In genomic region chr16:26199125-26199524, GRCm38 (mm10) we compare ENCODE assay signal across 11 mouse cellular contexts.
A peak's percentile ranks its signal among the peaks of the same experiment; 100 is the strongest.
DNase-seq lines count a peak whose midpoint lies in the region; ATAC-seq lines count a peak whose summit lies in the region.
"Had no signal": no experiment of that assay in that cellular context is flagged by ENCODE, and none has a peak within 500 bp of the region (broad histone marks: within the 10 kb centered on the region; RNA-seq: fewer than 3 reads in every experiment).

No protein-coding gene starts in this region.

- H3K27ac ChIP-seq in hindbrain, embryonic 16.5 days (ENCODE audit: low read depth, low read length), result no peak overlapping the region
- H3K27ac ChIP-seq in hindbrain, embryonic 12.5 days, result no peak overlapping the region
- H3K27ac ChIP-seq in midbrain, embryonic 15.5 days, result no peak overlapping the region
- no peak overlapping the region for H3K27ac ChIP-seq in midbrain, embryonic 10.5 days (replicated peaks)
- no peak overlapping the region for H3K27ac ChIP-seq in kidney, embryonic 15.5 days
- H3K27ac ChIP-seq: liver, embryonic 15.5 days had no signal

- 22% methylated on average over 4 of the region's 4 CpGs for WGBS in hindbrain, embryonic 16.5 days
- WGBS in hindbrain, embryonic 12.5 days, result 21% methylated on average over 4 of the region's 4 CpGs
- WGBS in midbrain, embryonic 15.5 days, result 25% methylated on average over 4 of the region's 4 CpGs
- 27% methylated on average over 4 of the region's 4 CpGs for WGBS in midbrain, embryonic 10.5 days
- WGBS in kidney, embryonic 15.5 days, result 14% methylated on average over 4 of the region's 4 CpGs

- H3K4me2 ChIP-seq in hindbrain, embryonic 16.5 days (ENCODE audit: low read length), result no peak overlapping the region
- no peak overlapping the region for H3K4me2 ChIP-seq in hindbrain, embryonic 12.5 days (replicated peaks)
- H3K4me2 ChIP-seq in midbrain, embryonic 15.5 days, result no peak overlapping the region
- H3K4me2 ChIP-seq in kidney, embryonic 15.5 days, result no peak overlapping the region
- H3K4me2 ChIP-seq: liver, embryonic 15.5 days had no signal

- no peaks in the 10 kb centered on the region for H3K36me3 ChIP-seq in hindbrain, embryonic 16.5 days (ENCODE audit: control insufficient read depth, insufficient read depth, low read length)
- H3K36me3 ChIP-seq in hindbrain, embryonic 12.5 days, result no peaks in the 10 kb centered on the region
- no peaks in the 10 kb centered on the region for H3K36me3 ChIP-seq in midbrain, embryonic 15.5 days (replicated peaks)
- H3K36me3 ChIP-seq in midbrain, embryonic 10.5 days, result no peaks in the 10 kb centered on the region
- no peaks in the 10 kb centered on the region for H3K36me3 ChIP-seq in kidney, embryonic 15.5 days
- H3K36me3 ChIP-seq: liver, embryonic 15.5 days had no signal

- H3K4me1 ChIP-seq in hindbrain, embryonic 16.5 days (ENCODE audit: control insufficient read depth, insufficient read depth, low read depth, low read length), result no peaks in the 10 kb centered on the region
- H3K4me1 ChIP-seq in hindbrain, embryonic 12.5 days, result no peaks in the 10 kb centered on the region
- H3K4me1 ChIP-seq in midbrain, embryonic 15.5 days, result no peaks in the 10 kb centered on the region
- no peaks in the 10 kb centered on the region for H3K4me1 ChIP-seq in midbrain, embryonic 10.5 days
- no peaks in the 10 kb centered on the region for H3K4me1 ChIP-seq in kidney, embryonic 15.5 days
- H3K4me1 ChIP-seq: liver, embryonic 15.5 days had no signal

- ATAC-seq in hindbrain, embryonic 16.5 days, result 0 out of 2 replicates have a peak, but pooled peaks have one; percentile 9
- ATAC-seq in hindbrain, embryonic 12.5 days (ENCODE audit: low FRiP score), result no peak
- 0 out of 2 replicates have a peak, but pooled peaks have one; percentile 37 for ATAC-seq in midbrain, embryonic 15.5 days (replicated peaks)
- ATAC-seq in kidney, embryonic 15.5 days (replicated peaks; ENCODE audit: low FRiP score), result no peak

- no peak overlapping the region for H3K9ac ChIP-seq in hindbrain, embryonic 16.5 days (ENCODE audit: low read depth, low read length)
- no peak overlapping the region for H3K9ac ChIP-seq in hindbrain, embryonic 12.5 days
- no peak overlapping the region for H3K9ac ChIP-seq in midbrain, embryonic 15.5 days
- no peak overlapping the region for H3K9ac ChIP-seq in kidney, embryonic 15.5 days
- H3K9ac ChIP-seq: liver, embryonic 15.5 days had no signal

- no peak overlapping the region for H3K4me3 ChIP-seq in hindbrain, embryonic 16.5 days (ENCODE audit: low read length)
- no peak overlapping the region for H3K4me3 ChIP-seq in hindbrain, embryonic 12.5 days
- no peak overlapping the region for H3K4me3 ChIP-seq in midbrain, embryonic 15.5 days
- no peak overlapping the region for H3K4me3 ChIP-seq in midbrain, embryonic 10.5 days
- H3K4me3 ChIP-seq in kidney, embryonic 15.5 days (replicated peaks), result no peak overlapping the region
- H3K4me3 ChIP-seq: liver, embryonic 15.5 days had no signal

- no peaks in the 10 kb centered on the region for H3K9me3 ChIP-seq in hindbrain, embryonic 16.5 days (ENCODE audit: control insufficient read depth, low read length)
- H3K9me3 ChIP-seq in hindbrain, embryonic 12.5 days (replicated peaks), result no peaks in the 10 kb centered on the region
- H3K9me3 ChIP-seq in midbrain, embryonic 15.5 days, result no peaks in the 10 kb centered on the region
- H3K9me3 ChIP-seq in midbrain, embryonic 10.5 days (replicated peaks), result no peaks in the 10 kb centered on the region
- no peaks in the 10 kb centered on the region for H3K9me3 ChIP-seq in kidney, embryonic 15.5 days (replicated peaks)
- H3K9me3 ChIP-seq: liver, embryonic 15.5 days had no signal

- H3K27me3 ChIP-seq in hindbrain, embryonic 16.5 days (replicated peaks; ENCODE audit: control insufficient read depth, insufficient read depth, low read length), result no peaks in the 10 kb centered on the region
- no peaks in the 10 kb centered on the region for H3K27me3 ChIP-seq in hindbrain, embryonic 12.5 days
- no peaks in the 10 kb centered on the region for H3K27me3 ChIP-seq in midbrain, embryonic 15.5 days (replicated peaks)
- H3K27me3 ChIP-seq in midbrain, embryonic 10.5 days (ENCODE audit: low read depth, poor library complexity, severe bottlenecking), result no peaks in the 10 kb centered on the region
- peaks cover 6% of the 10 kb centered on the region; the same call in 1 of the 2 replicates for H3K27me3 ChIP-seq in kidney, embryonic 15.5 days
- H3K27me3 ChIP-seq: liver, embryonic 15.5 days had no signal

- DNase-seq in midbrain, embryonic 10.5 days (ENCODE audit: low spot score), result no peak
- DNase-seq in embryo, embryonic 11 days, result peak; percentile 61
- DNase-seq in urinary bladder, adult 2 months (ENCODE audit: low spot score), result no peak
- DNase-seq in kidney, postnatal 10 days, result no peak
- DNase-seq: gastrocnemius, postnatal 25 days; kidney, postnatal 14 days had no signal

Comparison
In these comparisons a context has a peak if more than half of its experiments do, and no peak if none do; other contexts are left out.
1. ATAC-seq: peak in hindbrain, embryonic 16.5 days (single experiment) and midbrain, embryonic 15.5 days (single experiment); none in hindbrain, embryonic 12.5 days (single experiment) and kidney, embryonic 15.5 days (single experiment).